Mouse (Mus musculus): Measurements from ENCODE around the gene Gm9857. TPM values are rescaled to one million over a fixed set of nuclear protein-coding genes. Genes with fewer than 3 reads are reported as not detected.

Gene Gm9857
- total RNA-seq, 2 experiments from 2014 or later, result not detected

DNA sequence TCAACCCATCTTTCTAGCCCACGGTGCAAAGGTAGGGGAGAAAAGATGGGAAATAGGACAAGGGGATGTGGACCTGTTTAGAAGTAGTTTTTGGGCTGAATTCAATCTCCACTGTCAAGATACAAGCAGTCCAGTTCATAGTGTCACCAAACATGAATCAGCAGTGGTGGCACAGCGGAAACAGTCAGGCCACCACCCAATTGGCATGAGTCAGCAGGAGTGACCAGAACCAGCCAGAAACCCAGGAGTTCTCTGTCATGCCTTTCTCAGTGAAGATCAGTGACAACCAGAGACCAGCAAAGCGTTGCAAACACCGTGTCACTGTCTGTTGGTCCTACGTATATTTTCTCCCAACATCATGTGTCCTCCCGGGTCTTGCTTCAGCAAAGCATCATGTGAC is 6.7 kb downstream of the Gm9857 start:
- intact Hi-C loops (cut with DNase I; ENCODE audit: low total_unique reads), result no loop called here
- no peak for DNase-seq

- intact Hi-C loops (cut with DNase I; ENCODE audit: low total_unique reads), result no loop called here
- no peak for DNase-seq
Measured at GRCm38 (mm10) chr3:108926308-108926707, 13.9 kb downstream of the Gm9857 start.

GRCm38 (mm10) chr3:108925677-108926076 is 14.6 kb downstream of the Gm9857 start:
- intact Hi-C loops (cut with DNase I; ENCODE audit: low total_unique reads), result no loop called here
- no peak for DNase-seq

DNA sequence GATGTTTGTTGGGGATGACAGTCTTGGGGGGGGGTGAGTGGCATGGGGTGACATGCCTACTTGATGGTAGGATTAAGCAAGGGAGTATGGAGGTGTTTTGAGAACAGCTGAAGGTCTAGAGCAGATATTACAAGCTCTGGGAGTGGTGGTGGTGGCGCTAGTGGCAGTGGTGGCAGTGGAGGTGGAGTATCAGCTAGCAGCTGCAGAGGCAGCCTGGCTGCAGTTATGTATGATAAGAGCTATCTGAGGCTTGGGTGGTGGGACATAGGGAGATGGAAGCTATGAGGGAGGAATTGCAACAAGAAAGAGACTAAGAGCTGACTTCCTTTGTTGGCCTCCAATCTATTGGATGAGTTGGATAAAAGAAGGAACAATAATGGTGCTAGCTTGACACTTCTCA is 18.4 kb downstream of the Gm9857 start:
- DNase-seq, result no peak
- intact Hi-C loops (cut with DNase I; ENCODE audit: low total_unique reads), result no loop called here

DNA sequence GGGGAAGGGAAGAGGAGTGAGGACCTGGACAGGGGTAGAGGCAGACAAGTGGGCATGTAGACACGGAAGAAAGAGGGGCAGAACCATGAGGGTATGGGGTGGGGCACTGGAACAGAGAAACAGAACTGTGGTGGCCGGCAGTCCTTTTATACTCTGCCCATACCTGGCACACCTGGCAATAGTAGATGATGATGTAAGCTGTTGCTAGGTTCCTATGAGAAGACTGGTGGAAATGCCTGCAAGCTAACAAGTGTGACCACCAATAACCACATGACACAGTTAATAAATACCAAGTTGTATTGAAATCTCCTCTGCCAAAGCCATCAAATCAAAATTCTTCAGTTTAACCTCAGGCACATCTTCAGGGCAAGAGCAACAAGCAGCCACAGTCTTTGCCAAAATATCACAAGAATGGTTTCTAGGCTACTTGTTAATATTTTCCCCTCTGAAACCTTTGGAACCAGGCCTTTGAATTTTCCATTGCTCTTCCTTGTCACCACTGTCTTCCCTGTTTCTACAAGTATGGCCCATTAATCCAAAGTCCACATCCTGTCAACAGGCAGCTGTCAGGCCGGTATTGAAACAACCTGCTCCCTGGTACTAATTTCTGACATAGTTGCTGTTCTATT is 19.7 kb downstream of the Gm9857 start:
- intact Hi-C loops (cut with DNase I; ENCODE audit: low total_unique reads), result no loop called here
- no peak for DNase-seq

GRCm38 (mm10) chr3:108918852-108919251 is 21.4 kb downstream of the Gm9857 start:
- intact Hi-C loops (cut with DNase I; ENCODE audit: low total_unique reads), result no loop called here
- no peak for DNase-seq

DNA sequence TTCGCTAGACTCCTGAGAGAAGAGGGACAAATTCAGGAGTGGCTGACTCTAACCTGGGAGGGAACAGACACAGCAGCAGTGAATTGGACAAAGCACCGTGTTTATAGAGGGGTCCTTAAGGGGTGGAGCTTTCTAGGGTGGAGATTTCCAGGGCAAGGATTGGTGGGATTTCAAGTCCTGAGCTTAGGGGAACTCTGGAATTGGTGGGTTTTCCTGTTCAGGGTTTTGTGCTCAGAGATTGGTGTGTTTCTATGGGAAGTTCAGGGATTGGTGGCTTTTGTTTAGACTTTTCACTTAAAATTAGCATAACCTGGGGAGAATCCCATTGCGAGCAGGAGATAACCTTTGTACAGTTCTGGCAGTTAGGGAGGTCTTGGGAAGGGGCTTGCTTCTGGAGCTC is 22.3 kb downstream of the Gm9857 start:
- no peak for DNase-seq
- intact Hi-C loops (cut with DNase I; ENCODE audit: low total_unique reads), result no loop called here

DNA sequence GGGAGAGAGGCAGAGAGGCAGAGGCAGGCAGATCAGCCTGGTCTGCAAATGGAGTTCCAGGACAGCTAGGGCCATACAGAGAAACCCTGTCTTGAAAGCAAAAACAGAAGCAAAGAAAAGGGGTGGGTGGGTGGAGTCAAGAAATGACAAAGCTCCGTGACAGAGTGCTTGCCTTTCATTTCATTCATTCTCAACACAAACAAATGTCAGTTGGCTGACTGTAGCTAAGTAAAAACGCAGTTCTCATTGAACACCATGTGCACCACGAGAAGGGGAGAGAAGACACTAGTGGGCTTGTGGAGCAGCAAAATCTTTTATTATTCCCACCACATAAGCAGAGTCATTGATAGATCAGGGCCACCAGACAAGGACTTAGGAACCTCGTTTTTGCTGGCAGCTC is 23.4 kb downstream of the Gm9857 start:
- intact Hi-C loops (cut with DNase I; ENCODE audit: low total_unique reads), result no loop called here
- DNase-seq, result no peak

DNA sequence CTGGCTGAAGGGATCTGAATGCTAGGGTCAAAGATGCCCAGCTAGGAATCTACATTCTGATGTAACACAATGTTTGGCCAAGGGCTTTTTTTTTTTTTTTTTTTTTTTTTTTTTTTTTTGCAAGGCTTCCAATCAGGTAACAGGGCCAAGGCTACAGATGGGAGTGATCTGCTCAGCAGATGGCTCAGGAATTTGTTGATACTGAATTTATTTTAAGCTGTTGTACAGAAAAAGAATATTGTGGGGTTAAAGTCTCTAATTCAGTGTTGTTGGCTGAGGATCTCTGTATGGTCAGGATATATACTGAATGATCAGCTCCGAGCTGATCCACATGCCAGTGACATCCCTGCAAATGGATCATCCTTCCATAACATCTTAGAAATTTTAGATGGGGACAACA is 24.2 kb downstream of the Gm9857 start:
- DNase-seq, result no peak
- intact Hi-C loops (cut with DNase I; ENCODE audit: low total_unique reads), result no loop called here

- intact Hi-C loops (cut with DNase I; ENCODE audit: low total_unique reads), result loop anchor here (5.0 kb wide), 1 partner anchor 69 kb away; the partner anchor contains the start of gene Stxbp3
Measured at GRCm38 (mm10) chr3:108911548-108912413, 28.5 kb downstream of the Gm9857 start, which contains the start of gene Prpf38b. Gene Prpf38b (minus strand): TSS chr3:108911727.

DNA sequence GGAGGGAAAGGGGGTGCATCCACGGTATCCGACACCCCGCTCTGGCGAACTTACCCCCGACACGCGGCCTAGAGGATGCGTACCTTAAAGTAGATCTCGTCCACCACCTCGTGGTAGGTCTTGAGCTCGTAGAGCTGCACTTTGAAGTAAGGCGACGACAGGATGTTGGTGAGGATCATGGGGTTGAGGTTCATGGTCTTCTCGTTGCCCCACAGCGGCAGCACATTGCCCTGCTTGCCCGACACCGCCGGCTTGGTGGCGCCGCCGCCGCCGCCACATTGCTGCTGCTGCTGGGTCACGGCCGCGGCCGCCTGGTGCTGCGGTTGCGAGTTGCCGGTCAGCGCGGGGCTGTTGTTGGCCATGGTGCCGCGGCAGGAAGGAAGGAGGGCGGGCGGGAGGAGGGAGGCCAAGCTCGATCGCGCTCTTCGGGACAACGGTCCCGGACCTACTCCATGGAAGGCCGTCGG is 29.1 kb downstream of the Gm9857 start:
- DNase-seq, result peak; percentile 51
- intact Hi-C loops (cut with DNase I; ENCODE audit: low total_unique reads), result loop anchor here (5.0 kb wide), 1 partner anchor 69 kb away; the partner anchor contains the start of gene Stxbp3

More at GRCm38 (mm10) chr3:108911548-108912413, 28.5 kb downstream of the Gm9857 start, which contains the start of gene Prpf38b:
- DNase-seq, result peak; percentile 96

DNA sequence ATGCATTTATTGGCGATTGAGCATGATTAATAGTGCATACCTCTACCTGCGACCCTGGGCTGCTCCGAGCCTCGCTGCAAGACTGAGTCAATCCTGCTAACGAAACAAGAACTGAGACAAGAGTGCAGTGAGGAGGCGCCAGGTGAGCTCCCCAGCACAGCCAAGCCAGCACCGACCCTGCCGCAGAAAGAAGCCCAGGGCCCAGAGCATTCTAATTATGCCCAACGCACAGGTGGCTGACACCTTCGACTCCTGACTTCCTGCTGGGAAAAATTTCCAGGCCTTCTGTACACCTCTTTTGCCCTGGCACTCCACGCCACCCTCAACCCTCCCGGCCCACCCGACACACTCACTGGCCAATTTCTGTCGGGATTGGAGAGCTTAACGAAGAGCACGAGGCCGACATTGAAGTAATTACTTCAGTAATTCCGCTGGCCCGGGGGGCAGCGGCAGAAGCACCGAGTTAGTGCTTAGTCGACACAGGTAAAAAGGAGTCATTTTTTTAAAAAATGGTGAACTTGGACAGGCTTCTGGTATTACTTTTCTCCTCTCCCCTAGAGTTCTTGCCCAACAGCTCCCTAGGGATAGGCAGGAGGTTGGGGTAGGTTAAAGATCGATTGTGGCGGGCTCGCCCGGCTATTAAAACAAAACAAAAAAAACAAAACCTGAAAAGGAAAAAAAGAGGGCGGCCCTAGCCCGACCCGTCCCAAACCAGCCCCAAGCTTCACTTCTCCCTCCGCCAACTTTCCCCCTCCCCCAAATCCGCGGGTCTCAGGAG is 29.8 kb downstream of the Gm9857 start:
- peak; percentile 13 for DNase-seq
- intact Hi-C loops (cut with DNase I; ENCODE audit: low total_unique reads), result loop anchor here (5.0 kb wide), 1 partner anchor 68 kb away; the partner anchor contains the start of gene Stxbp3

DNA sequence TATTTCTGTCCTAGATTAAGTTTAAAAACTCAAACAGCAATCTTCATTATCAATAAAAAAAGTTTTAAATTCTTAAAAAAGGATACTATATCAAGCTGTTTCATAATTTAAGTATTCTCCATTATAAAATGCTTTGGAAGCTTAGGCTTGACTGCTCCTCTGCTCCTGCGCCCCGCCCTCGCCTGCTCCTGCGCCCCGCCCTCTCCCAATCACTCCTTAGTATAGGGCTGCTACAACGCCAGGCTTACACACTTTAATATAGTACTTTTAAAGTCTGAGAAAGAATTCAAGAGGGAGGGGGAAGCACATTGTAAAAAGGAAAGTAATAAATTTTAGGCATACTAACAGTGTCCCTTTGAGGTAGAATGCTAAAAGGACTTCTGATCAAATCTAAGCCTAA is 37.3 kb downstream of the Gm9857 start:
- DNase-seq, result no peak
- intact Hi-C loops (cut with DNase I; ENCODE audit: low total_unique reads), result no loop called here

GRCm38 (mm10) chr3:108902038-108902437 is 38.2 kb downstream of the Gm9857 start:
- no peak for DNase-seq
- intact Hi-C loops (cut with DNase I; ENCODE audit: low total_unique reads), result no loop called here

DNA sequence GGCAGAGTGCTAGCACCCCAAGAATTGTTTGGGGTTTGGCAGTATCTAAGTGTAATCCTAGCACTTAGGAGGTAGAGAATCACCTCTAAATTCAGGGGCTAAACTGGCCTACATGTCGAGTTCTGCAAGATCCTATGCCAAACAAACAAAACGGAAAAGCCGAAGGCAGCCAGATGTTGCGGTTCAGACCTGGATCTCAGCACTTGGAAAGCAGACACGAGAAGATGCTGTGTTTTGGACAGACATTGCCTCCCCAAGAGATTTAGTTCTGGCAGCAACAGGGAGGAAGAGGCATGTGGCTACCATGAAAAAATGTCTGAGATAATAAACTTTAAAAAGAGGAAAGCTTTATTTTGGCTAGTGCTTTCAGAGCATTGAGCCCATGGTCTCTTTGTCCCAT is 39.6 kb downstream of the Gm9857 start:
- DNase-seq, result no peak
- intact Hi-C loops (cut with DNase I; ENCODE audit: low total_unique reads), result no loop called here

DNA sequence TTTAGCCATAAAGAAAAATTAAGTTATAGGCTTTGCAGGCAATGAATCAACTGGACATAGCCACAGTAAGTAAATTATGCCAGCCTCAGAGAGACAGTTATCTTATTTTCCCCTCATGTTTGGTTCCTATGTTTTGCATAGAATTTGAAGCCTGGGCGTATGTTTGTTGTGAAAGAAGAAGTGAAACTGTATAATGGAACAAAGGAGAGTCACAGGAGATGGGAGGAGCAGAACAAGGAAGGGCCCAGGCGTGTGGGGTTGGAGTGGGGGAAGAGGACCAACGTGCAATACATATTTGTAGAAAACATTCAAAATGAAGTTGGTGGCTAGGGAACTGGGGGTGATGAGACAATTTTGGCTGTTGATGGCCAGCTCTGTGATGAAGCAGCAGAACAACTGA is 40.1 kb downstream of the Gm9857 start:
- intact Hi-C loops (cut with DNase I; ENCODE audit: low total_unique reads), result no loop called here
- DNase-seq, result no peak

GRCm38 (mm10) chr3:108898640-108899039 is 41.6 kb downstream of the Gm9857 start:
- no peak for DNase-seq

DNA sequence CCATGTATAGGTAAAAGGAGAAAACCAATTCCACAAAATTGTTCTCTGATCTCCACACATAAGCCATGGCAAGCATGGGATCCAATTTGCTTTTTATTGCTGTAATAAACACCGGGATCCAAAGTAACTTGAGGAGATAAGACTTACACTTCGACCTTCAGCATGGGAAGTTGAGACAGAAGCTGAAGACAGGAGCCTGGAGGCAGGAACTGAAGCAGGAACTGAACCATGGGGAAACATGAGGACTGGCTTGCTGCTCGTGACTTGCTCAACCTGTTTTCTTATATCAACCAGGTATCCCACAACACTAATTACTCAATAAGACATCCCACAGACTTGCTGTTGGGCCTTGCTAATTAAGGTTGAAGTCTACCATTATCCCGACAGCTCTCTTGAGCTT is 47.3 kb downstream of the Gm9857 start:
- no peak for DNase-seq
- intact Hi-C loops (cut with DNase I; ENCODE audit: low total_unique reads), result no loop called here

More at GRCm38 (mm10) chr3:108898640-108899039, 41.6 kb downstream of the Gm9857 start:
- intact Hi-C loops (cut with DNase I; ENCODE audit: low total_unique reads), result no loop called here

DNA sequence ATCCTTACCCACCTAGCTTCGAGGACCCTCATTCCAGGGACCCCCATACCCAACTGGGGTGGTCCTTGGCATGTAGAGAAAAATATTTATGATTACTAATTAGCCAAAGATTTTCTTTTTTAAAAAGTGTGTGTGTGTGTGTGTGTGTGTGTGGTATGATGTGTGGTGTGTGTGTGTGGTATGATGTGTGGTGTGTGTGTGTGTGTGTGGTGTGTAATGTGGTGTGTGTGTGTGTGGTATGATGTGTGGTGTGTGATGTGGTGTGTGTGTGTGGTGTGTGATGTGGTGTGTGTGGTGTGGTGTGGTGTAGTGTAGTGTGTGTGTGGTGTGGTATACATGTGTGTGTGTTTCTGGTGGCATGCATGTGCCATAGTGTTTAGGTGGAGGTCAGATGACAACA is 48.2 kb downstream of the Gm9857 start:
- intact Hi-C loops (cut with DNase I; ENCODE audit: low total_unique reads), result no loop called here

More for the DNA sequence above, 48.2 kb downstream of the Gm9857 start:
- DNase-seq, result no peak

Data from gastrocnemius, postnatal 14 days (tissue).